Mouse (Mus musculus) limb, embryonic 11.5 days (tissue): ENCODE data around the gene Gga3. TPM values are rescaled to one million over a fixed set of nuclear protein-coding genes. Genes with fewer than 3 reads are reported as not detected.
A peak's percentile ranks its signal among the peaks of the same experiment; 100 is the strongest.

Source experiments
- ATAC-seq: fragments of 200-750 bp; cut with Nextera tagmentation; 2 replicates; pipeline ENCODE4 v1.8.0; 2017; ENCODE audit warnings: low read depth; ENCODE audit not compliant: insufficient number of reproducible peaks, low FRiP score, low TSS enrichment
- DNase-seq: peaks from one replicate; pipeline ENCODE4 v3.0.0-alpha.2; 2015; ENCODE audit warnings: low spot score
- H3K27ac ChIP-seq: fragments of 300-500 bp; sonication (generic); replicated peaks from 2 replicates; pipeline ENCODE4 v1.5.1; 2014; ENCODE audit warnings: low read depth, mild to moderate bottlenecking, low read length
- H3K27me3 ChIP-seq: fragments of 300-500 bp; sonication (generic); 2 replicates; pipeline ENCODE4 v1.6.1; 2014; ENCODE audit warnings: mild to moderate bottlenecking, low read length, mixed read lengths; ENCODE audit not compliant: control insufficient read depth, insufficient read depth
- H3K36me3 ChIP-seq: fragments of 300-500 bp; sonication (generic); 2 replicates; pipeline ENCODE4 v1.6.1; 2014; ENCODE audit warnings: mild to moderate bottlenecking, low read length, moderate library complexity, mixed read lengths; ENCODE audit not compliant: control insufficient read depth, insufficient read depth
- H3K4me1 ChIP-seq: fragments of 300-500 bp; sonication (generic); 2 replicates; pipeline ENCODE4 v1.6.1; 2014; ENCODE audit warnings: low read length, mixed read lengths; ENCODE audit not compliant: control insufficient read depth, insufficient read depth
- H3K4me2 ChIP-seq: fragments of 300-500 bp; sonication (generic); 2 replicates; pipeline ENCODE4 v1.6.1; 2014; ENCODE audit warnings: low read depth, mild to moderate bottlenecking, moderate library complexity; ENCODE audit not compliant: severe bottlenecking
- H3K4me3 ChIP-seq: fragments of 300-500 bp; sonication (generic); 2 replicates; pipeline ENCODE4 v1.5.1; 2014; ENCODE audit warnings: low read depth, low read length
- H3K9ac ChIP-seq: fragments of 300-500 bp; sonication (generic); 2 replicates; pipeline ENCODE4 v1.6.1; 2014; ENCODE audit warnings: mild to moderate bottlenecking, low read length
- H3K9me3 ChIP-seq: fragments of 300-500 bp; sonication (generic); 2 replicates; pipeline ENCODE4 v1.6.1; 2016; ENCODE audit warnings: low read length; ENCODE audit not compliant: control insufficient read depth
- WGBS: fragments of 180-500 bp; shearing (Covaris S2); extraction: QIAGEN DNeasy Blood & Tissue Kit; methylation state at CpG from one replicate; pipeline ENCODE4 v1.1.7; 2014; 5-methylcytosine and 5-hydroxymethylcytosine counted together
- polyA plus RNA-seq: library from polyadenylated mRNA; unstranded; fragments of >200 nt; fragmentation: Nextera tagmentation; extraction: Ambion mirVana; gene quantifications from 2 replicates; pipeline ENCODE4 v1.2.1, GENCODE M21; 2014

The Gga3 gene
- polyA plus RNA-seq, 1 experiment from 2014 or later: 21.3 TPM

DNA sequence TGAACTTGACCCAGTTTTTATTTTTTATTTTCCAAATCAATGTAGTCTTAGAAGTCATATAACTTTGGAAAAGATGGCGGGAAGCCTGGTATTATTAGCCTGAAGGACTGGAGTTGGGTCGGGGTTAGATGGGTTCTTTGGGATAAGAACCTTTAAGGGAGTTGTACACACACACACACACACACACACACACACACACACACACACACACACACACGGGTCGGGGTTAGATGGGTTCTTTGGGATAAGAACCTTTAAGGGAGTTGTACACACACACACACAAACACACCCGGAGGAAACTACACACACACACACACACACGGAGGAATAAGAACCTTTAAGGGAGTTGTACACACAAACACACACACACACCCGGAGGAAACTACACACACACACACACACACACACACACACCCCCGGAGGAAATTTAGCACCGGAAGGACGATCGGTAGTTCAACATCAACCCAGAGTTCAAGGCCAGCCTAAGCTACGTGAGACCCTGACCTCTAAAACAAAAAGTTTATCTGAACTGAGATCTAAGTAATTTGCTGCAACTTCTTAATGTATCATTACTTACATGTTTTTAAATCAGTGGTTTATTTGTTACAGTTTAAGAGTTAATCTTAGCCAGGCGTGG, 24.7 kb upstream of the Gga3 start:
- Histone ChIP-seq H3K9ac (peak overlapping the region; percentile 23; the same call in 1 of the 2 replicates), H3K36me3 (no peaks in the 10 kb centered on the region), H3K9me3 (no peaks in the 10 kb centered on the region), H3K27me3 (no peaks in the 10 kb centered on the region), H3K4me2 (peak overlapping the region; percentile 33; the same call in 1 of the 2 replicates), H3K4me1 (no peaks in the 10 kb centered on the region), H3K27ac (no peak overlapping the region), H3K4me3 (peak overlapping the region; percentile 56)
- WGBS: 55% methylated on average over 13 of the region's 13 CpGs
- ATAC-seq (0 out of 2 replicates have a peak, but pooled peaks have one; percentile 5), DNase-seq (no peak)

DNA sequence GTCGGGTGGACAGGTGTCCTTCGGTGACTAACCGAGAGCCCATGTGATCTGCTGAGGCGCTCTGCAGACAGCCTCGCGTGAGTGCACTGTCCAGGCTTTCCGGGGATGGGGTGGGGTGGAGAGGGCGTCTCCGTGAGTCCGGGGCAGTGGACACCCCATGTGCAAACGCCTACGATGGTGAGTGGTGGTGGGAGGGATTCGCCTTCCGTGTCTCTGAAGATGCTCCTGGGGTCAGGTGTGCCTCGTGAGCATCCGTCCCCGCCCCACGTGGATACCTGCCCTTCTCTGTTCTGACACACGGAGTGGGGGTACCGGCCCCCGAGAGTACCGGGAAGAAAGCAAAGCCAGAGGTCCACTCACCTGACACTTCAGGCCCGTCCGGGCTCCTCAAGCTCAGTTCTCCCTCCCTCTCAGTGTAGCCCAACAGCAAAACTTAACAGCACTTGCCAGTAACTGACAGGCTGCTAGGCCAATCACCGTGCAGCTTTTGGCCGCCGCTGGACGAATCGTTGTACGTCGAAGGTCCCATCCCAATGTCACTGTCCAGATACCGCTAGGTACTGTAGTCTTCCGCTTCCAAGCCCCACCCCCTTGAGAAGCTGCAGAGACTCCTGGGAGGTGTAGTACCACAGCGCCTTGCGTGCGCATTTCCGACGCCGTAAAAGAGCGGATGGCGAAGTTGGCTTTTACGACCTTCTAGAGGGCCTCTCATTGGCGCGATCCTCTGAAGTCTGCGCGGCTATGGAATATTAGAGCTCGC, 24.0 kb upstream of the Gga3 start, which contains the start of gene Slc25a19:
Slc25a19 (minus strand) TSS at position 591 of the 760 bp plus-strand sequence.
- no peaks in the 10 kb centered on the region for H3K4me1 ChIP-seq
- WGBS: under 1% methylated on average over 47 of the region's 47 CpGs
- H3K36me3 ChIP-seq: no peaks in the 10 kb centered on the region
- ATAC-seq (peak; percentile 98), DNase-seq (peak; percentile 98)
- H3K4me2 ChIP-seq: peak within 1 kb of the TSS; percentile 76
- H3K9me3 ChIP-seq: no peaks in the 10 kb centered on the region
- no peaks in the 10 kb centered on the region for H3K27me3 ChIP-seq
- H3K27ac ChIP-seq: no peak within 1 kb of the TSS
- peak within 1 kb of the TSS; percentile 56 for H3K4me3 ChIP-seq
- H3K9ac ChIP-seq: peak within 1 kb of the TSS; percentile 23; the same call in 1 of the 2 replicates

DNA sequence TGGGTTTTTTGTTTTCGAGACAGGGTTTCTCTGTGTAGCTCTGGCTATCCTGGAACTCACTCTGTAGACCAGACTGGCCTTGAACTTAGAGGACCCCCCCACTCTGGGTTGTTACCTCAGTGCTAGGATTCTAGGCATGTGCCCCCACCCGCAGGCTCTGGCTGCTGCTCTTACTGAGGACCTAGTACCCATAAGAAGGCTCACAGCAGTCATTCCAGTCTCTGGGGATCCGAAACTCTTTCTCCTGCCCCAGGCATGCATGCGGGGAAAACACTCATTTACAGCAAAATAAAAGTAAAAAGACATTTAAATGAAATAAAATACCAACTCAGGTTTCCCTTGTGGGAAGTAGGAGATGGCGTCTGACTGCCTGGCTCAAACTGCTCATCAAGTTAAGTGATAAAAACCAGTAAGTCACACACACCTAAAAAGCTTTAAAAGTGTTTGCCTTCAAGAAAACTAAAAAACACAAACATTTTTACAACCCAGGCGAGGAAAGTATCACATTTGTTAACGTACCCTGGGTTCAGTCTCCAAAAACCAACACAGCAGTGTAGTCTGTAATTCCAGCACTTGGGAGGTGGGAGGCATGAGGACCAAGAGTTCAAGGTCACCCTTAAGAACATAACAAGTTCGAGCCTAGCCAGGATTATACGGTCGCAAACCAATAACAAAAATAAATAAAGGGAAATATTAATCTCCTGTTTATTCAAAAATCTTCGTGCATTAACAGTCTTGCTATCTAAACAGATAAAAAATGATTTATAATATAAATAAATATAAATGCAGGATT, 23.2 kb upstream of the Gga3 start:
- Histone ChIP-seq H3K27ac (no peak overlapping the region), H3K4me2 (peak overlapping the region; percentile 76), H3K27me3 (no peaks in the 10 kb centered on the region), H3K4me3 (peak overlapping the region; percentile 56), H3K4me1 (no peaks in the 10 kb centered on the region), H3K9ac (no peak overlapping the region), H3K36me3 (no peaks in the 10 kb centered on the region; the same call in 1 of the 2 replicates), H3K9me3 (no peaks in the 10 kb centered on the region)
- DNase-seq (no peak), ATAC-seq (no peak)
- 54% methylated on average over 11 of the region's 11 CpGs for WGBS

DNA sequence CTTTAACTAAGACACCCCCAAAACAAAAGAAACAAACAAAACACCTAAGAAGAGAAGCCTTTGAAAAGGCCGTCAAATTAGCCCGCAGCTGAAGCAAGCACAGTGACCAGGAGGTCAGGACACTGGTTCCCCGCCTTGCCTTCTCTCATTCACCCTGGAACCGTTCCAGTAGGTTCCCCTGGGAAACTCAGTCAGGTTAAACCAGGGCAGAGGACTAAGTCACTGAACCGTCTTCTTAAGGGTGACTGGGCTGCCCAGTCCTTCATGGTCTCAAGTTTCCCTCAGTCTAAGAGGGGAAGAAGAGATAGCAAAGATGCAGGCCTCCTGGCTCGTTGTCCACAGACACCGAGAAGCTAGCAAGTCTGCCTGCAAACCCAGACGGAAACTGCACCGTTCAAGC, 22.0 kb upstream of the Gga3 start:
- Histone ChIP-seq H3K4me3 (no peak overlapping the region), H3K27ac (no peak overlapping the region), H3K27me3 (no peaks in the 10 kb centered on the region), H3K4me1 (no peaks in the 10 kb centered on the region), H3K4me2 (no peak overlapping the region), H3K9ac (no peak overlapping the region), H3K9me3 (no peaks in the 10 kb centered on the region), H3K36me3 (no peaks in the 10 kb centered on the region; the same call in 1 of the 2 replicates)
- WGBS: 81% methylated on average over 9 of the region's 9 CpGs
- DNase-seq: no peak
- no peak for ATAC-seq

DNA sequence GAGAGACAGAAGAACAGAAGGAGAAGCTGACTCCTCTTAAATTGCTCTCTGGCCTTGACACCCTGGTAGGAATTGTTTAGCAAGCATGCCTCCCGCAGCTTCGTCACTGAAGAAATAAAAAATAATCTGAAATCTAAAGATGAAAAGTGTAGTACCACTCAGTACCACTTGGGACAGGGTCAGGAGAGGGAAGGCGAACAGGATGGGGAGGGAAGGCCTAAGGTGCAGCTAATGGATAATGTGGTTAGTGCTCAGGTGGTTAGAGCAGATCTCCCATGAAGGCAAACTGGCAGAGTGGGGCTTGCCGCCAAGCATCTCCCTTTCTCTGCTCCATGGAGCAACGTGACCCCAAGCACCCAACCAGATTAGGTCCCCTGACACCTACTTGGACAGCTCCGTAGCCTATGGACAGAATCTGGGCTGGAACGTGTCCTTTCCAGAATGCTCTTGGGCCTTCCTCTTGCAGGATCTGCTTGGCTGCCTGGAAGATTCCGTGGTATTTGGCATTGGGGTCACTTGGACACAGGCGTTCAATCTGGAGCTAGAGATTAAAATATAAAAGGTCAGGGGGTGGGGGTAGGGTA, 19.7 kb upstream of the Gga3 start:
- Histone ChIP-seq H3K9me3 (no peaks in the 10 kb centered on the region), H3K36me3 (peaks cover 3% of the 10 kb centered on the region; the same call in 1 of the 2 replicates)
- 79% methylated on average over 9 of the region's 9 CpGs for WGBS

DNA sequence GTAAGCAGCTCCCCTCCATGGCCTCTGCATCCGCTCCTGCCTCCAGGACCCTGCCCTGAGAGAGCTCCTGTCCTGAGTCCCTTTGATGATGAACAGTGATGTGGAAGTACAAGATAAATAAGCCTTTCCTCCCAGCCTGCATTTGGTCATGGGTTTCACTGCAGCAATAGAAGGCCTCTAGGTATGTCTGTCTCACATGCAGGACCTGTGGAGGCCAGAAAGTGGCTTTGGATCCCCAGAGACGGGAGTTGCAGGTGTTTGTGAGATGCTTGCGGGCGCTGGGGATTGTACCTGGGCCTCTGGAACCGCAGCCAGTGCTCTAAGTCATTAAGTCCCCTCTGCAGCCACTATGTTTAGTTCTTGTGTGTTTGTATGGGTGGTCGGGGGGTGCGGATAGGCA, 16.1 kb upstream of the Gga3 start:
- 94% methylated on average over 7 of the region's 7 CpGs for WGBS
- ATAC-seq: no peak

More for the DNA sequence above, 19.7 kb upstream of the Gga3 start:
- Histone ChIP-seq H3K27me3 (no peaks in the 10 kb centered on the region), H3K27ac (no peak overlapping the region), H3K4me2 (no peak overlapping the region), H3K4me3 (no peak overlapping the region), H3K9ac (no peak overlapping the region), H3K4me1 (no peaks in the 10 kb centered on the region)
- ATAC-seq (no peak), DNase-seq (no peak)

DNA sequence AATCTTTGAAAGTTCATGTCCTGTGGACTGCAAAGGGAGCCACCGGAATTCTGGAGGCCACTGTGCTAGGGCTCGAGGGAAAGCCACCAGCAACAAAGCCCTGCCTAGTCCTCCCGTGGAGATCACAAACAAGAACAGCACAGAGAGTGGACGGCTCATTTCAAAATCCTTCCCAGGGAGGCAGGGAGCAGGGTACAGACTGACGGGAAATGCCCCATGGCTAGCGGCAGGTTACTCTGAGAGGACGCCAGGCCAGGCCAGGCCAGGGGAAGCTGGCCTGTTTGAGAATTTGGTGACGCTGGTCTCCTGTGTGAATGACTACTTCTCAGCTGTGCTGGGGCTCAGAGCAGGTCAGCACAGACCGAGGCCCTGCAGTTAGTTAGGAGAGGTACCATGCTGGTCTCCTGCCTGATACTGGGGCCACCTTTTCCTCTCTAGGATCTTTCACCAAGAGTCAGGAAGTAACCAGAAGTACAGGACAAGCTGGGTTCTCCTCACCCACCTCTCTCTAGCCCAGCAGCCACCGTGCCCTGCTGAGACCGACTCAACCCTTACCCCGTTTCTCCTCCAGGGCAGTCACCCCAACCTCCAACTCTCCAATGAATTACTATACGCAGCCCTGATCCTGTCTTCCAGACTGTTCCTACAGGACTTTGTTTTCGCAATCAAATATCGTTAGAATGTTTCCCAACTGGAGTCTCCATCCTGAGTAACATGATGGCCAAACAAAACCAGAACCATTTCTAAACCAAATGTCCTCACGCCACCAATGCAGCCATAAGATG, 15.1 kb upstream of the Gga3 start:
- Histone ChIP-seq H3K4me1 (no peaks in the 10 kb centered on the region), H3K27ac (no peak overlapping the region), H3K27me3 (no peaks in the 10 kb centered on the region), H3K9me3 (no peaks in the 10 kb centered on the region), H3K4me2 (no peak overlapping the region), H3K4me3 (no peak overlapping the region), H3K9ac (no peak overlapping the region), H3K36me3 (peaks cover 3% of the 10 kb centered on the region; the same call in 1 of the 2 replicates)
- WGBS: 88% methylated on average over 16 of the region's 16 CpGs
- ATAC-seq (no peak), DNase-seq (no peak)

More for the DNA sequence above, 16.1 kb upstream of the Gga3 start:
- Histone ChIP-seq H3K27me3 (no peaks in the 10 kb centered on the region), H3K27ac (no peak overlapping the region), H3K4me1 (no peaks in the 10 kb centered on the region), H3K4me3 (no peak overlapping the region), H3K36me3 (peaks cover 3% of the 10 kb centered on the region; the same call in 1 of the 2 replicates), H3K4me2 (no peak overlapping the region), H3K9ac (no peak overlapping the region), H3K9me3 (no peaks in the 10 kb centered on the region)
- DNase-seq: no peak
